Mouse (Mus musculus) CD4-positive, CD25-positive, alpha-beta regulatory T cell, adult 4 months (primary cell): Measurements from ENCODE around the gene Ctcf. TPM values are rescaled to one million over a fixed set of nuclear protein-coding genes. Genes with fewer than 3 reads are reported as not detected.

Source experiments
- ATAC-seq: one replicate; pipeline ENCODE4 v1.8.0; 2017
- polyA plus RNA-seq, 2 experiments: library from polyadenylated mRNA; unstranded; fragments of 100-300 nt; shearing (Covaris generic); gene quantifications; one replicate each; pipeline ENCODE4 v1.2.1; 2017

Ctcf gene
- polyA plus RNA-seq, 2 experiments from 2014 or later = 53.5 to 69.1 TPM

- ATAC-seq = no peak
Observed at GRCm38 (mm10) chr8:105657641-105658040, 21.3 kb downstream of the Ctcf start.

GRCm38 (mm10) chr8:105661167-105661566 lies 24.8 kb downstream of the Ctcf start:
- ATAC-seq = peak; percentile 89

GRCm38 (mm10) chr8:105677891-105678290 lies 41.5 kb downstream of the Ctcf start:
- no peak for ATAC-seq

- ATAC-seq = no peak
Observed at GRCm38 (mm10) chr8:105685325-105685724, 49.0 kb downstream of the Ctcf start.

- ATAC-seq = peak; percentile 88
Observed at GRCm38 (mm10) chr8:105685796-105686308, 49.5 kb downstream of the Ctcf start, which contains the start of gene Carmil2. Gene Carmil2 (plus strand): TSS chr8:105686274.

GRCm38 (mm10) chr8:105686551-105686950 lies 50.2 kb downstream of the Ctcf start:
- peak; percentile 16 for ATAC-seq

GRCm38 (mm10) chr8:105687512-105687911 lies 51.1 kb downstream of the Ctcf start:
- ATAC-seq = no peak

GRCm38 (mm10) chr8:105688242-105688752 lies 51.9 kb downstream of the Ctcf start:
- ATAC-seq = no peak

- ATAC-seq = no peak
Observed at GRCm38 (mm10) chr8:105689256-105689982, 53.1 kb downstream of the Ctcf start.

- no peak for ATAC-seq
Observed at GRCm38 (mm10) chr8:105689983-105690360, 53.6 kb downstream of the Ctcf start.

GRCm38 (mm10) chr8:105690978-105691377 lies 54.6 kb downstream of the Ctcf start:
- no peak for ATAC-seq

- ATAC-seq = no peak
Observed at GRCm38 (mm10) chr8:105692449-105693182, 56.2 kb downstream of the Ctcf start.

- no peak for ATAC-seq
Observed at GRCm38 (mm10) chr8:105693648-105694047, 57.3 kb downstream of the Ctcf start.

- no peak for ATAC-seq
Observed at GRCm38 (mm10) chr8:105694051-105694799, 57.9 kb downstream of the Ctcf start.

GRCm38 (mm10) chr8:105695080-105695780 lies 58.9 kb downstream of the Ctcf start:
- no peak for ATAC-seq

GRCm38 (mm10) chr8:105697196-105697780 lies 60.9 kb downstream of the Ctcf start:
- ATAC-seq = no peak

- no peak for ATAC-seq
Observed at GRCm38 (mm10) chr8:105698734-105699133, 62.4 kb downstream of the Ctcf start.

- no peak for ATAC-seq
Observed at GRCm38 (mm10) chr8:105699488-105700215, 63.3 kb downstream of the Ctcf start.

- peak; percentile 58 for ATAC-seq
Observed at GRCm38 (mm10) chr8:105700566-105700965, 64.2 kb downstream of the Ctcf start.

- ATAC-seq = peak; percentile 80
Observed at GRCm38 (mm10) chr8:105700966-105701824, 64.8 kb downstream of the Ctcf start, which contains the start of the genes Acd and Pard6a. Gene Acd (minus strand): TSS chr8:105701102. Gene Pard6a (plus strand): TSS chr8:105701148.
